Mouse (Mus musculus): Measurements from ENCODE around the gene Eif5a.

DNA sequence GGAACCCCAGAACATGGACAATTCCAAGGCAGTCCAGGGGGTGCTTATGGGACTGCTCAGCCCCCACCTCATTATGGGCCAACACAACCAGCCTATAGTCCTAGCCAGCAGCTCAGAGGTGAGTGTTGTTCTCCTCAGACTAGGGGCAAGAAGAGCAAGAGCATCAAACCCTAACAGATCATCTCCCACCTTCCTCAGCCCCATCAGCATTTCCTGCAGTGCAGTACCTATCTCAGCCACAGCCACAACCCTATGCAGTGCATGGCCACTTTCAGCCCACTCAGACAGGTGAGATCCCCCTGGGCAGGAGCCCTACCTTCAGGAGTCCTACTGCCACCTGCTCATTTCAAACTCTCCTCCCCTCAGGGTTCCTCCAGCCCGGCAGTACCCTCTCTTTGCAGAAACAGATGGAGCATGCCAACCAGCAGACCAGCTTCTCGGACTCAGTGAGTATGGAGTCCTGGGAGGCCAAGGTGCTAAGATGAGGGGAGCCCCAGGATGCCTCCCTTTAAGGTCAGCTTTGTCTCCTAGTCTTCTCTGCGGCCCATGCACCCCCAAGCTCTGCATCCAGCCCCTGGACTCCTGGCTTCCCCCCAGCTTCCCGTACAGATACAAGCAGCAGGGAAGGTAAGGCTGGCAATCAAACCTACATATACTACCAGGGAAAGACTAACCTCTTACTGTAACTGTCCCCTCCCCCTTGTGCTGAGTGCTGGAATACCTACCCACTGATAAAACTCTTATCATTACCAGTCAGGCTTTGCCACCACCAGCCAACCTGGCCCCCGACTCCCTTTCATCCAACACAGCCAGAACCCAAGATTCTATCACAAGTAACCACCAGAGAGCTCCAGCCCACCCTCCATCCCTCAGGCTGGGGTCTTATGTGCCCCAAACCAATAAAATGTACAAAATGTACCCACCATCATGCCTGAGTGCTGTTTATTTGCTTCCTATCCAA, 5.8 kb downstream of the Eif5a start:
- TF ChIP-seq POLR2A (IDR thresholded peaks at IDR 0.05; ENCODE audit: extremely low read depth, insufficient read depth, low read length) (no peak), CTCF (IDR thresholded peaks at IDR 0.05; ENCODE audit: low read depth, low read length) (no peak; the same call in 1 of the 2 replicates)

All from liver, adult 2 months (tissue).